Mouse (Mus musculus): ENCODE measurements at regions not wholly inside any gene's neighbourhood (a gene's known extent, or its start where the extent isn't known, plus 50 kb on each side); places are given as distances from the start of the nearest gene placed in this dataset.

DNA sequence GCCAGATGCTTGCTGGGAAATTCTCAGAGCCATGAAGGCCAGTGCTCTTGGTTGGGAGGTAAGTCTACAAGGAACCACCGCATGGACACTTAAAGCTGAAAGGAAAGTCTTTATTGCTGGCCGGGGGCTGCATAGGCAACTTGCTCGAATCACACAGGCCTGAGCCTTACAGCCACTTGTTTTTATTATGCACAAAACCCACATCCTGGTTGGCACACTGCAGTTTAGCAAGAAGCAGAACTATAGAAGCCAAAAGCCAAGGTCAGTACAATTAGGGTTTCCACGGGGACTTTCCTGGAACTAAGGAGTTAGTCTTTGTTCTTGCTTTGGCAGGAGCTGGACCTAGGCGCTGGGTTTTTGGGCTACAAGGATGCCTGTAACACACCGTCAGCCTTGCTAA lies 132.7 kb downstream of the Diras2 start:
- intact Hi-C loops (cut with DNase I), result no loop called here
- no peak for DNase-seq

DNA sequence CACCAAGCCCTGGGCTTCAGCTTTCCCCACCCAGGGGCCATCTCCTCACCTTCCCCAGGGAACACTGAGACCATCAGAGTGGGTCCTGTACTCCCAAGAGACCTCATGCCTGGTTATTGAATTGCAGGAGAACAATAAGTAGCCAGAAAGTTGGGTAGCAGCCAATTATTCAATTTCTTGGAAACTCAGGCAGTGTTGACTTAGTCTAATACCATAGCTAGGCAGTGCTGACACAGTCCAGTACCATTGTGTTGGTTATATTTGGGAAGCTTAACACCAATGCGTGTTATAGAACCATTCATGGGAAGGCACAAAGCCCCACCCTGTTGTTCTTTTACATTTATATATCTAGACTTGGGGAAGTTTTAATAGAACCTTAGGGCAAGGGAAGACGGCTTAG lies 131.9 kb downstream of the Diras2 start:
- DNase-seq, result no peak
- intact Hi-C loops (cut with DNase I), result no loop called here

GRCm38 (mm10) chr13:52403805-52404204 lies 127.3 kb downstream of the Diras2 start:
- no peak for DNase-seq
- intact Hi-C loops (cut with DNase I), result no loop called here

- no peak for DNase-seq
- intact Hi-C loops (cut with DNase I), result no loop called here
Measured at GRCm38 (mm10) chr13:52416301-52416700, 114.8 kb downstream of the Diras2 start.

- intact Hi-C loops (cut with DNase I), result no loop called here
- no peak for DNase-seq
Measured at GRCm38 (mm10) chr13:52422456-52422855, 108.6 kb downstream of the Diras2 start.

GRCm38 (mm10) chr13:52428527-52428926 lies 102.6 kb downstream of the Diras2 start:
- intact Hi-C loops (cut with DNase I), result no loop called here
- no peak for DNase-seq

DNA sequence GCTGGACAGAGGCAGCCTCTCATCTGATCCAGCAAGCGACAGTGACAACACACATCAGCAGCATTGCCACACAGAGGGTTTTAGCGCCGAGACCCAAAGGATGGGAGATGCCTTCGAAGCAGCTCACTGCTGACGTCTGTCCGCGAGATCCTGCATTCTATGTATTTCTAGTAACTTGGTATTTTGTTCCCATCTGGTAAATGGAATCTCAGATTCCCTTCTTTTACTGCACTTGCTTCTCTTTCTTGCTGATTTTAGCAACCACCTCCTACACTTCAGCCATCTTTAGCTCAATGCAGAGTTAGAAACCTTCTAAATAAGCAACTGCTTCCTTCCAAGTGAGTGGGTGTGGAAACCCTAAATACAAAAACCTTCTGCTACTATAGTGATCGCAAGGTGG lies 94.3 kb downstream of the Diras2 start:
- intact Hi-C loops (cut with DNase I), result no loop called here
- DNase-seq, result no peak

DNA sequence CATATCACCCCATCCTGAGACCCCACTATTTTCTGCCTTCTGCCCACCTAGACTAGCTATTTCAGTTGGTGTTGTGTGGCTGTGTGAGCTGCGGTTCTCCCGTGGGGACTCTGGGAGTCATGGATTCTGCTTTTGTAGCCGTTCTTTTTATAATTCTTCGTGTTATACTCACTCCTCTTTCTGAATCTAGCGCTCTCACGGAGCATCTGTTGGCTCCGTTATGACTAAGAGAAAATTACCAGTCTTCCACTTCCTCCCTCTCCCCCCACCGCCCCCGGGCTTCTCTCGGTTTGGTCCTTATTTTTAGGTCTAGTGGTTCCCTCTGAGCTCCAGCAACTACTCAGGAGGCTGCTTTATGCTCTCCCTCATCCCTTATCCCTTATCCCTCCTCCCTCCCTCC lies 85.6 kb downstream of the Diras2 start:
- no peak for DNase-seq
- intact Hi-C loops (cut with DNase I), result no loop called here

- no peak for DNase-seq
- intact Hi-C loops (cut with DNase I), result no loop called here
Measured at GRCm38 (mm10) chr13:52448902-52449301, 82.2 kb downstream of the Diras2 start.

GRCm38 (mm10) chr13:52451486-52451885 lies 79.6 kb downstream of the Diras2 start:
- intact Hi-C loops (cut with DNase I), result no loop called here
- DNase-seq, result no peak

GRCm38 (mm10) chr13:52452291-52452690 lies 78.8 kb downstream of the Diras2 start:
- no peak for DNase-seq
- intact Hi-C loops (cut with DNase I), result no loop called here

Data from gastrocnemius, postnatal 36 days (tissue).